Mouse (Mus musculus) ES-Bruce4 (cell line): ENCODE measurements around the gene Sox5.

Experiments used
- CTCF ChIP-seq: IDR thresholded peaks from one replicate; pipeline ENCODE4 v1.8.1; 2011; ENCODE audit warnings: low read depth, low read length
- POLR2A ChIP-seq: IDR thresholded peaks from one replicate; pipeline ENCODE4 v1.8.1; 2011; ENCODE audit warnings: low read length; ENCODE audit not compliant: insufficient read depth

GRCm38 (mm10) chr6:144602883-144603282 is 178.9 kb downstream of the Sox5 start:
- TF ChIP-seq CTCF (no peak), POLR2A (no peak)
